Mouse (Mus musculus) MEL (cell line): ENCODE measurements around the gene Tspoap1. TPM values are rescaled to one million over a fixed set of nuclear protein-coding genes. Genes with fewer than 3 reads are reported as not detected.

Source experiments
- DNase-seq: peaks from one replicate; pipeline ENCODE4 v3.0.0; 2011; ENCODE audit warnings: low read depth, low spot score
- H3K27ac ChIP-seq: 2 replicates; pipeline ENCODE4 v1.5.1; 2012; ENCODE audit warnings: low read depth, mild to moderate bottlenecking, control low read depth, low read length, moderate library complexity; ENCODE audit not compliant: control insufficient read depth
- H3K27me3 ChIP-seq, 2 experiments: fragments of 150-350 bp in 1 of 2; sonication (generic) in 1 of 2; 2 replicates each; pipeline ENCODE4 v1.6.1; 2012; ENCODE audit warnings: low read length in 2 of 2, mild to moderate bottlenecking in 2 of 2, improper control_type of control experiment in 1 of 2, moderate library complexity in 1 of 2; ENCODE audit not compliant: insufficient read depth in 2 of 2, control insufficient read depth in 1 of 2
- H3K36me3 ChIP-seq, 2 experiments: 2 replicates each; pipeline ENCODE4 v1.6.1; 2012 to 2014; ENCODE audit warnings: low read length in 2 of 2, improper control_type of control experiment in 1 of 2, inconsistent platforms in 1 of 2, mild to moderate bottlenecking in 1 of 2; ENCODE audit not compliant: insufficient read depth in 2 of 2, control insufficient read depth in 1 of 2
- H3K4me1 ChIP-seq, 2 experiments: fragments of 150-350 bp in 1 of 2; sonication (generic) in 1 of 2; 2 replicates each; pipeline ENCODE4 v1.6.1; 2012; ENCODE audit warnings: low read length in 2 of 2, improper control_type of control experiment in 1 of 2, mild to moderate bottlenecking in 1 of 2; ENCODE audit not compliant: insufficient read depth in 2 of 2, control insufficient read depth in 1 of 2
- H3K4me3 ChIP-seq, 2 experiments: fragments of 150-350 bp in 1 of 2; sonication (generic) in 1 of 2; 2 replicates each; pipeline ENCODE4 v1.5.1; 2012; ENCODE audit warnings: low read depth in 2 of 2, low read length in 2 of 2, mild to moderate bottlenecking in 2 of 2, moderate library complexity in 2 of 2, control low read depth in 1 of 2, improper control_type of control experiment in 1 of 2; ENCODE audit not compliant: control insufficient read depth in 1 of 2, insufficient read depth in 1 of 2
- H3K79me2 ChIP-seq: 2 replicates; pipeline ENCODE4 v1.6.1; 2012; ENCODE audit warnings: mild to moderate bottlenecking, low read length, moderate library complexity; ENCODE audit not compliant: control insufficient read depth, poor library complexity, insufficient read depth
- H3K9ac ChIP-seq: 2 replicates; pipeline ENCODE4 v1.6.1; 2012; ENCODE audit warnings: low read depth, mild to moderate bottlenecking, control low read depth, low read length, moderate library complexity; ENCODE audit not compliant: control insufficient read depth, poor library complexity, severe bottlenecking
- H3K9me3 ChIP-seq: fragments of 150-350 bp; sonication (generic); replicated peaks from 2 replicates; pipeline ENCODE4 v1.6.1; 2012; ENCODE audit warnings: mild to moderate bottlenecking, low read length, improper control_type of control experiment, moderate library complexity; ENCODE audit not compliant: insufficient read depth
- CTCF ChIP-seq, 3 experiments: IDR thresholded peaks in 2 of 3; conservative IDR thresholded peaks in 1 of 3; 2 replicates each; pipeline ENCODE4 v1.5.1; 2011 to 2012; ENCODE audit warnings: low read length in 3 of 3, low read depth in 2 of 3, mild to moderate bottlenecking in 2 of 3, improper control_type of control experiment in 1 of 3, inconsistent platforms in 1 of 3, mixed read lengths in 1 of 3, moderate library complexity in 1 of 3; ENCODE audit not compliant: control insufficient read depth in 1 of 3, insufficient read depth in 1 of 3, poor library complexity in 1 of 3, severe bottlenecking in 1 of 3
- EP300 ChIP-seq, 2 experiments: IDR thresholded peaks; 2 replicates each; pipeline ENCODE4 v1.6.1; 2011; ENCODE audit warnings: improper control_type of control experiment in 2 of 2, low read length in 2 of 2, low read depth in 1 of 2, mild to moderate bottlenecking in 1 of 2
- POLR2A ChIP-seq, 2 experiments: IDR thresholded peaks; 2 replicates each; pipeline ENCODE4 v1.6.1; 2011 to 2012; ENCODE audit warnings: low read length in 2 of 2, mild to moderate bottlenecking in 2 of 2, control low read depth in 1 of 2, improper control_type of control experiment in 1 of 2, low read depth in 1 of 2, moderate library complexity in 1 of 2; ENCODE audit not compliant: control insufficient read depth in 1 of 2, insufficient read depth in 1 of 2, poor library complexity in 1 of 2
- POLR2AphosphoS5 ChIP-seq: IDR thresholded peaks from 2 replicates; pipeline ENCODE4 v1.6.1; 2012; ENCODE audit warnings: low read depth, borderline replicate concordance, mild to moderate bottlenecking, inconsistent platforms, low read length, moderate library complexity, mixed read lengths
- TBP ChIP-seq: IDR thresholded peaks from 2 replicates; pipeline ENCODE4 v1.8.0; 2011; ENCODE audit warnings: low read depth, low read length, improper control_type of control experiment
- ZMIZ1 ChIP-seq: IDR thresholded peaks from 2 replicates; pipeline ENCODE4 v1.6.1; 2012; ENCODE audit warnings: low read depth, mild to moderate bottlenecking, inconsistent platforms, low read length, improper control_type of control experiment, moderate library complexity
- polyA plus RNA-seq, 2 experiments: library from polyadenylated mRNA; stranded (reverse) in 1 of 2; unstranded in 1 of 2; fragments of >175 nt in 1 of 2; fragments of >200 nt in 1 of 2; gene quantifications; 2 replicates each; pipeline versions ENCODE4 v1.2.1 to v1.2.4; 2012; ENCODE audit warnings: low replicate concordance in 2 of 2, low read depth in 1 of 2; ENCODE audit not compliant: insufficient read length in 2 of 2, insufficient read depth in 1 of 2, missing spikeins in 1 of 2
- total RNA-seq: library from RNA; depleted of rRNA; stranded (reverse); fragments of 300-350 nt; gene quantifications from 2 replicates; pipeline ENCODE4 v1.2.3, GENCODE M21; 2012

The Tspoap1 gene
- total and polyA plus RNA-seq, 3 experiments, result 5.2 to 8.6 TPM; not detected in 1

DNA sequence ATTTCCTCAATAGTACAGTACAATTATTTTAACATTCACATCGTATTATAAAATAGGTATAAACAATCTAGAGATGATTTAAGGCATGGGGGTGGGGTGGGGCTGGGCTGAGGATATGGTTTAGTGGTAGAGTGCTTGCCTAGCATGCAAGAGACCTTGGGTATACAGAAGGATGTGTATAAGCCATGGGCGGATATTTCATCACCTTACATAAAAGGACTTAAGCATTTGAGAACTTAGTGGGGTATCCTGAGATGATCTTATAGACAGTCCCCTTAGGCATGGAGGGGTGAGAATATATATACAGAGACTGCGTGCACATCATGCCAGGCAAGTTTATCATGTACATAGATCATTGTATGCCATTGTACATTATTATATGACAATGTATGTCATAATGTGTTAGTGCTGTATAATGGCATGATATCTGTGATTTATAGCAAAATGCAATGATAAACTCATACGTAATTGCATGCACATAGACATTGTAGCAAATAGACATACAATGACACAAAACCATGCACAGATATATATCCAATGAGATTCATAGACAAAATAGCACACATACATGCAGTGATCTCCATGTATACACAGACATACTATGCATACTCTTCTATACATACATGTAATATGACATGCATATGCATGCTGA, 1.3 kb upstream of the Tspoap1 start:
- TF ChIP-seq POLR2A (IDR thresholded peaks at IDR 0.05; ENCODE audit: control insufficient read depth in 1 of 2, insufficient read depth in 1 of 2, low read depth in 1 of 2, low read length in 2 of 2, poor library complexity in 1 of 2), result peak in 1 of 2 experiments; percentile 56; a peak in 2 of 4 replicates
- TF ChIP-seq TBP, result no peak; the same call in 1 of the 2 replicates
- TF ChIP-seq POLR2AphosphoS5, result peak; percentile 97
- TF ChIP-seq, all 39 proteins: peak for 2
- Histone ChIP-seq H3K4me3 (no peak overlapping the region), H3K9ac (no peak overlapping the region), H3K27me3 (no peaks in the 10 kb centered on the region), H3K4me1 (peaks cover 0 to 7% of the 10 kb centered on the region in 2 experiments; a peak in 1 of 4 replicates), H3K79me2 (peaks cover 34% of the 10 kb centered on the region), H3K9me3 (no peaks in the 10 kb centered on the region), H3K36me3 (peaks cover 2 to 3% of the 10 kb centered on the region in 2 experiments; a peak in 3 of 4 replicates), H3K27ac (peak overlapping the region; percentile 86)
- DNase-seq, result peak; percentile 95

DNA sequence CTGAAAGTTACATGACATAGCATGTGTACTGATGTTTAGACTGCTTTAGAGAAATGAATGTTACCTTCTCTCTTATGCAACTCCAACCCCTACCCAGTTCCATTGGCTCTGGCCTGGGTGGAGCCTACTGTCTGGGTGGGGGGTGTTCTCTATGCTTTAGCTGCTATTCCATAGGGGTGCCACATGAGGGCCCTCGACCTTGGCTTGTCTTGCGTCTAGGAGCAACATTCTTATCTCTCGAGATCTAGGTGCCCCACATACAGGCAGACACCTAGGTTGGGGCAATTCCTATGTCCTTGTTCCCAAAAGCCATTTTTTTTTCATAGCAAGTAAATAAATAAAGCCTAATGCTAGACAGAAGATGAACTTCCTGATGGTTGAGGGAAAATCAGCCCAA, 734 bp upstream of the Tspoap1 start:
- Histone ChIP-seq H3K36me3 (peaks cover 0 to 2% of the 10 kb centered on the region in 2 experiments; a peak in 1 of 4 replicates), H3K27ac (peak overlapping the region; percentile 64), H3K4me1 (peaks cover 0 to 3% of the 10 kb centered on the region in 2 experiments; a peak in 1 of 4 replicates), H3K27me3 (no peaks in the 10 kb centered on the region), H3K9me3 (no peaks in the 10 kb centered on the region), H3K9ac (peak overlapping the region; percentile 34), H3K79me2 (peaks cover 30% of the 10 kb centered on the region), H3K4me3 (no peak overlapping the region)
- peak; percentile 22 for TF ChIP-seq POLR2AphosphoS5
- peak; percentile 70 to 93 for TF ChIP-seq POLR2A (IDR thresholded peaks at IDR 0.05; ENCODE audit: control insufficient read depth in 1 of 2, insufficient read depth in 1 of 2, low read depth in 1 of 2, low read length in 2 of 2, poor library complexity in 1 of 2)
- TF ChIP-seq CTCF (IDR thresholded peaks at IDR 0.05 in 2 of 3, conservative IDR thresholded peaks at IDR 0.05 in 1 of 3; ENCODE audit: control insufficient read depth in 1 of 3, insufficient read depth in 1 of 3, low read depth in 2 of 3, low read length in 3 of 3, poor library complexity in 1 of 3, severe bottlenecking in 1 of 3), result peak in 2 of 3 experiments; percentile 52 to 60; a peak in 3 of 6 replicates
- TF ChIP-seq ZMIZ1, result no peak
- peak; percentile 95 for DNase-seq

GRCm38 (mm10) chr11:87761181-87761721, 910 bp downstream of the Tspoap1 start:
- DNase-seq, result peak; percentile 72
- H3K4me3 ChIP-seq, result no peak overlapping the region
- peaks cover 17% of the 10 kb centered on the region for H3K79me2 ChIP-seq
- H3K9ac ChIP-seq, result no peak overlapping the region
- no peaks in the 10 kb centered on the region for H3K27me3 ChIP-seq
- no peaks in the 10 kb centered on the region; a peak in 1 of 4 replicates for H3K4me1 ChIP-seq
- H3K27ac ChIP-seq, result no peak overlapping the region
- TF ChIP-seq POLR2A (IDR thresholded peaks at IDR 0.05; ENCODE audit: control insufficient read depth in 1 of 2, insufficient read depth in 1 of 2, low read depth in 1 of 2, low read length in 2 of 2, poor library complexity in 1 of 2) (peak in 1 of 2 experiments; percentile 36; a peak in 1 of 4 replicates), EP300 (IDR thresholded peaks at IDR 0.05; ENCODE audit: low read depth in 1 of 2, low read length in 2 of 2) (no peak)
- H3K9me3 ChIP-seq, result no peaks in the 10 kb centered on the region
- peaks cover 0 to 2% of the 10 kb centered on the region in 2 experiments; a peak in 1 of 4 replicates for H3K36me3 ChIP-seq
